Mouse (Mus musculus): Measurements from ENCODE around the gene Kcnc2.

DNA sequence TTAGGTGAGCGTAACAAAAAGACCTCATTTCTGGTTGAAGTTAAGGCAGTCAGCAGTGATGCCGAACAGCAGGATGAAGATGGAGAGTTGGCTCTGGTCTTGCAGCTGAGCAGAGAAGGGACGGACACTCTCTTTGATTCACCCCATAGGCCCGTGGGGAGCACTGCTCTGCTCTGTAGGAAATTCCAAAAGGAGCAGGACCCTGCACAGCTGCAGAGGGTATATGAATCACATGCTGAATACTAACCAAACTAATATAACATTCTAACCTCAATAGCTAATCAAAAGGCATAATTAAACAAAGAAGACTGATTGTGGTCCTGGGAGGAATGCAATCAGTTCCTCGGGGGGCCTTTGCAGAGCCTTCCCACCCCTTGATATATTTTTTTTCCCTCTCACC, 106.2 kb downstream of the Kcnc2 start:
- TF ChIP-seq TCF12 (IDR thresholded peaks at IDR 0.05; ENCODE audit: insufficient read depth, poor library complexity, severe bottlenecking) (no peak), MYOD1 (IDR thresholded peaks at IDR 0.05; ENCODE audit: control insufficient read depth in 1 of 3, insufficient read length in 2 of 3, low read depth in 2 of 3) (no peak), POLR2A (IDR thresholded peaks at IDR 0.05; ENCODE audit: insufficient read length, low read depth) (no peak), E2F4 (IDR thresholded peaks at IDR 0.05; ENCODE audit: insufficient read depth) (no peak), MAX (IDR thresholded peaks at IDR 0.05; ENCODE audit: low read depth) (no peak)
